Mouse (Mus musculus): ENCODE measurements at regions not wholly inside any gene's neighbourhood (a gene's known extent, or its start where the extent isn't known, plus 50 kb on each side); places are given as distances from the start of the nearest gene placed in this dataset.

DNA sequence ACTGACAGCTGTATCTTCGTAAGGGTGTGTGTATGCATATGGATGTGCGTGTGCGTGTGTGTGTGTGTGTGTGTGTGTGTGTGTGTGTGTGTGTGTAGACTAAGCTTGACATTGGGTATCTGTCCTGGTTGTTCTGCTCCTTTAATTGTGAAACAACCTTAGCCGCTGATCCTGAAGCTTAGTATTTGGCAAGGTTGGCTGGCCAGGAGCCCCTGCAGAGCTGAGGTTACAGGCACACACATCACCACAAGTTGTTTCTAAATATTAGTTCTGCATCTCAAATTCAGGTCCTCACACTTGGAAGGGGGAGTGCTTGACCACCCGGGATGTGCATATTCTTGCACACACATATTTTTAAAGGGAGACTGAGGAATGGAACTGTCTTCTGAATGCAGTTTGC, 314.7 kb downstream of the Diras2 start:
- CTCF ChIA-PET: interaction anchor here (1.2 kb wide), 1 partner anchor 372 kb away, joined by 4 read pairs; no protein-coding TSS in a partner anchor
- no peak for TF ChIP-seq CTCF (IDR thresholded peaks at IDR 0.05)
- in situ Hi-C loops (cut with MboI; ENCODE audit: low pct_unique_long_range_greater_than_20kb): no loop called here
- DNase-seq (ENCODE audit: low read depth, low spot score) (no peak), ATAC-seq (no peak)
- POLR2A ChIA-PET: no interaction called here
- H3K27me3 ChIP-seq: no peaks in the 10 kb centered on the region

DNA sequence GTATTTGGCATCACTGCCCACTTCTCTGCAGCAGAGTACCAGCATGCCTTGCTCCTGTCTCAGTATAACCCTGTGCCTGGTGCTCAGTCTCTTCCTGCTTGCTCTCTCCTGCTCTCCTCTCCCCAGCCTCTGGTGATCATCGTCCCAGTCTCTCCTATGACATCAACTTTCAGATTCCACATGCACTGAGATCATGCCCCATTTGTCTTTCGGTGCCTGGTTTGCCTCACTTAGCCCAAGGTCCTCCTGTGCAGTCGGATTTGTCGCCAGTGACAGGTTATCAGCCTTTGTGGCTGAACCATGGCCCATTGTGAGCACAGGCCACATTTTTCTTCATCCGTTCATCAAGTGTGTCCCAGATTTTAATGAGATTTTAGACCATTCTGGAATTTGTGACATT, 314.0 kb downstream of the Diras2 start:
- CTCF ChIA-PET: interaction anchor here (1.2 kb wide), 1 partner anchor 373 kb away, joined by 4 read pairs; no protein-coding TSS in a partner anchor
- ATAC-seq: no peak
- in situ Hi-C loops (cut with MboI; ENCODE audit: low pct_unique_long_range_greater_than_20kb): no loop called here
- no peak for DNase-seq (ENCODE audit: low read depth, low spot score)
- H3K27me3 ChIP-seq: no peaks in the 10 kb centered on the region
- POLR2A ChIA-PET: no interaction called here
- TF ChIP-seq CTCF (IDR thresholded peaks at IDR 0.05): no peak

DNA sequence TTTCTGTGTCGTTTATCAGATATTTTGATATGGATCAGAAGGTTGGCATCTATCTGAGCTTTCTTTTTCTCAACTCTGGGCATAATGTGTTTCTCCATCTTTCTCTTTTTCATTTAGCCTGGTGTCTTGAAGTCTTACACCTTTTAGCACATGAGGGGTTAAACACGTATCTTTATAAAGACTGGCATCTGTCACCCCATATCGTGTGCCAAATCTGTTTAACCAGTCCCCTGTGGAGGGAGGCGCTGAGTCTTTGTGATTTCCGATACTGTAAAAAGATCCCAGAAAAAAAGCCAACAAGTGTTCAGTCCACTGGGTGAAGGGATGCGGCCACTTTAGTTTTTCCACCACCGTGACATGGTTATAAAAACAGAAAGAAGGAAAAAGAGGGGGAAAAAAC, 313.3 kb downstream of the Diras2 start:
- DNase-seq (ENCODE audit: low read depth, low spot score): no peak
- in situ Hi-C loops (cut with MboI; ENCODE audit: low pct_unique_long_range_greater_than_20kb): no loop called here
- ChIA-PET CTCF (no interaction called here), POLR2A (no interaction called here)
- no peaks in the 10 kb centered on the region for H3K27me3 ChIP-seq
- TF ChIP-seq CTCF (IDR thresholded peaks at IDR 0.05): no peak
- no peak for ATAC-seq

DNA sequence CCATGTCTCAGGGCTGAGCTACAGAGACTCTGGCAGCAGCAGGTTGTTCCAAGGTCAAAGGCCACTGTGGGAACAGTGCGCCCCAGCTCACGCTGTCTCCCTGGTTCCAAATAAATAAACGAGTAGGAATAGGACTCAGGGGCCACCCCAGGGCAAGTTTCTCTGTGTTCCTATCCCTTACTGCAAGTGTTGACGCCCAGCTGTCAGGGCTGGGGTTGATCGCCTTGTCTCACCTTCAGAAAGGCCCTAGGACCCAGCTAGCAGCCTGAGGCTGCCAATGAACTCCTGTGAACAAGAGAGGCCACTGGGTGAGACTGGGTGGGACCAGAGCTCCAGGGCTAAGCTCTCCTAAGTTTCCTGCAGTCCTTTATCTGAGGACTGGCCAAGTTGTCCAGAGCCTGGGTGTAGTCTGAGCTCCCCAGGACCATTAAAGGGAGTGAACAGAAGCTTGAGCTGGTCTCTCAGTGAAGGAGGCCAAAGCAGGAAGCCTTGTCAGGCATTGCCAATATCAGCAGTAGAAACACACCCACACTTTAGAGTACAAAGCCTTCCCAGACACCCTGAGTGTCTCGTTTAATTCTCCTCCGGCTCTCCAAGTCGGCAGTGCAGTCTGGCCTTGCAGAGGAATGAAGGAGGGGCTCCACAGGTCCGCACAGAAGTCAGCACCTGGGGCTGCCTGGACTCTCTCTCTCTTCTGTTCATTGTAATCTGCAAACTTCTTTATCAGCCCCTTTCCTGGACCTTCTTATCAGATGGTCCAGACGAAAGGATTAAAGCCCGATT, 308.6 kb downstream of the Diras2 start:
- DNase-seq (ENCODE audit: low read depth, low spot score): no peak
- ChIA-PET CTCF (interaction anchor here (0.8 to 2.4 kb wide), 16 partner anchors 9 to 679 kb away, joined by 3 to 24 read pairs (median 3); partner anchors contain the start of gene Gadd45g), POLR2A (interaction anchor here (0.6 to 0.9 kb wide), 2 partner anchors 162 to 377 kb away, joined by 3 read pairs; no protein-coding TSS in a partner anchor)
- in situ Hi-C loops (cut with MboI; ENCODE audit: low pct_unique_long_range_greater_than_20kb): loop anchor here (5.0 kb wide), 2 partner anchors 255 to 375 kb away; partner anchors contain the start of gene Gadd45g
- H3K27me3 ChIP-seq: no peaks in the 10 kb centered on the region
- no peak for ATAC-seq
- TF ChIP-seq CTCF (IDR thresholded peaks at IDR 0.05): no peak

DNA sequence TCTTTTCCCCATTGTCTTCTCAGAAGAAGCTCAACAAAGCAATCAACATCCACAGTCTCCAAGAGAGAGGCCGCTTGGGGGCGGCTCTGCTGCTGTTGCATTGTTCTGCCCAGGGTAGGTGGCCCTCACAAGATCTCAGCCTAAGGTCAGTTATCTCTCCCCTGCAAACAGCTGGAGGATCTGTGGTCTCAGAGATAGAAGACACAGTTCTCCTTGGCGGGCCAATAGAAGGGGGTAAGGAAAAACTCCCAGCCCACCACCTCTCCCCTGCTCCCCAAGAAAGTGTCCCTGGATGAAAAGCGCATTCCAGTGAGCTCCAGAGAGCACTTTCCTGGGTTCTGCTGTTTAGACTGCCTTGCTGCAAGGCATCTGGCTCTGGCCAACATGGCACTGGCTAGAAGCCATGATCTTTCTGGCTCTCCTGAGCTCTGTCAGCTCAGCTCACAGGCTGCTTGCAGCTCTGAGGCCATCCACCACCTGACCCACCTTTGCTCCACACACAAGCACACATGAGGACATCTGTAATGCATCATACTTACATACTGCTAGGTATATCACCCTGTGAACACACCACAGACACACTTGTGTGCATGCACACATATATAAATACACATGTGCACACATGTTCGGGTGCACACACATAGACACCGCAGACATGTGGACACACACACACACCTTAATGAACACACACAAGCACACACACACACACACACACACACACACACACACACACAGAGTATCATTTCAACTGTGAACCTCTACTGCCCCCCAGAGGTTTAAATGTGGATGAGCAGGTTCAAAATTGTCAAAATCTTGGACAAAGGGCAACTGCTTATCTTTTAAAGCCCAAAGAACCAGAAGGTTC, 307.7 kb downstream of the Diras2 start:
- H3K27me3 ChIP-seq: no peaks in the 10 kb centered on the region
- ChIA-PET CTCF (interaction anchor here (0.8 to 2.4 kb wide), 14 partner anchors 9 to 679 kb away, joined by 3 to 24 read pairs (median 3); partner anchors contain the start of gene Gadd45g), POLR2A (no interaction called here)
- in situ Hi-C loops (cut with MboI; ENCODE audit: low pct_unique_long_range_greater_than_20kb): loop anchor here (5.0 kb wide), 2 partner anchors 256 to 376 kb away; partner anchors contain the start of gene Gadd45g
- ATAC-seq (no peak), DNase-seq (ENCODE audit: low read depth, low spot score) (no peak)
- TF ChIP-seq CTCF (IDR thresholded peaks at IDR 0.05): peak; percentile 72

DNA sequence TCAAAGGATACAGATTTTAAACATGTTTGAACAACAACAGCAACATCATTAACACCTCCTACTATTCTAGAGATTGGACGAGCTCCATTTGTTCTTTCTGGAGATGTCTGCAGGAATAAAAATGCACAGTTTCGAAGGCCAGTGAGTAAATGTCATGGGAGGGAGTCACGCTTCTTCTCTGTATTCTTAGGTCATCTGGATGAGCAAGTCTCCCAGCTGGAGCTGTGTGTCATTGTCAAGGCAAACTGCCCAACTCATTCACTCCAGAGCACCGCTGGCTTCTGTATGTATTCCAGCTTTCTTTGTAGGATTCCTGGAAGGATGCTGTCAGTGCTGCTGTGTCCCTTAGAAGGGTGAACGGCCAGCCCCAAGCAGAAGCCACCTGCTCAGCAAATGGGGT, 297.1 kb downstream of the Diras2 start:
- ChIA-PET CTCF (interaction anchor here (1.1 to 2.2 kb wide), 3 partner anchors 19 to 395 kb away, joined by 3 to 7 read pairs (median 5); no protein-coding TSS in a partner anchor), POLR2A (interaction anchor here (0.6 kb wide), 2 partner anchors 9 to 100 kb away, joined by 3 to 4 read pairs; no protein-coding TSS in a partner anchor)
- no peak for ATAC-seq
- in situ Hi-C loops (cut with MboI; ENCODE audit: low pct_unique_long_range_greater_than_20kb): loop anchor here (25.0 kb wide), 2 partner anchors 572 to 753 kb away; partner anchors contain the start of genes Nfil3 and Secisbp2
- DNase-seq (ENCODE audit: low read depth, low spot score): no peak
- no peaks in the 10 kb centered on the region for H3K27me3 ChIP-seq
- TF ChIP-seq CTCF (IDR thresholded peaks at IDR 0.05): no peak

DNA sequence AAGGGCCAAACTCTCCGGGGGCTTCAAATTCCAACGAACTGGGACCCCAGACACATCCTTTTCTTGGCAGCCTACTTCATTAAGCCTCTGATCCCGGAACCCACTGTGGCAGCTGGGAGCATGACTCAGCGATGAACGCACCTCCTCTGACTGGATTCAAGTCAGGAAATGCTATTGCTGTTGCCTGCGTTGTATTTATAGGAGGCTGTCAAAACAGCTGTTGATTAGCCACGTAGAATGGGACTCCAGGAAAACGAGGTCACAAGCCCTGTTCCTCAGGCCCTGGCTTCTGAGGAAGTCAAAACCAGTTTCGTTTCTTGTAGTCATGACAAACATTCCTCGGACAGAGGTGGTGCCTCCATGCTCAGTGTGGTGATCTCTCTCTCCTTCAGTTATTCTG, 295.0 kb downstream of the Diras2 start:
- ATAC-seq (no peak), DNase-seq (ENCODE audit: low read depth, low spot score) (no peak)
- in situ Hi-C loops (cut with MboI; ENCODE audit: low pct_unique_long_range_greater_than_20kb): loop anchor here (25.0 kb wide), 2 partner anchors 574 to 751 kb away; partner anchors contain the start of genes Nfil3 and Secisbp2
- CTCF ChIA-PET: no interaction called here
- H3K27me3 ChIP-seq: no peaks in the 10 kb centered on the region
- POLR2A ChIA-PET: interaction anchor here (0.6 kb wide), 1 partner anchor 260 kb away, joined by 3 read pairs; no protein-coding TSS in a partner anchor
- TF ChIP-seq CTCF (IDR thresholded peaks at IDR 0.05): no peak

DNA sequence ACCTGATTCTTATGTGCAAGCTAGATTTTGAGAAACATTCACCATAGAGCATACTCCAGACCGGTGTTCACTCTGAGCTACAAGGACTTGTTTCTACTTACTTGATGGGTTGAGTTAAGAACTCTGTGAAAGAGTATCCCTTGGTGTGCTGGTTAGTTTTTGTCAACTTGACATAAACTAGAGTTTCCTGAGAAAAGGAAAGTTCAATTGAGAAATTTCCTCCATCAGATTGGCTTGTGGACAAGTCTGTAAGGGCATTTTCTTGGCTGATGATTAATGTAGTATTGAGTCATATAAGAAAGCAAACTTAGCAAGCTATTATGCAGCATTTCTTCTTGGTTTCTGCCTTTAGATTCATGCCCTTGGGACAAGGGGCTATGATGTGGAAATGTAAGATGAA, 291.5 kb downstream of the Diras2 start:
- TF ChIP-seq CTCF (IDR thresholded peaks at IDR 0.05): no peak
- H3K27me3 ChIP-seq: no peaks in the 10 kb centered on the region
- ChIA-PET CTCF (interaction anchor here (0.7 to 4.4 kb wide), 4 partner anchors 14 to 396 kb away, joined by 3 to 23 read pairs (median 4); no protein-coding TSS in a partner anchor), POLR2A (no interaction called here)
- no peak for ATAC-seq
- in situ Hi-C loops (cut with MboI; ENCODE audit: low pct_unique_long_range_greater_than_20kb): loop anchor here (25.0 kb wide), 2 partner anchors 577 to 748 kb away; partner anchors contain the start of genes Nfil3 and Secisbp2
- no peak for DNase-seq (ENCODE audit: low read depth, low spot score)

DNA sequence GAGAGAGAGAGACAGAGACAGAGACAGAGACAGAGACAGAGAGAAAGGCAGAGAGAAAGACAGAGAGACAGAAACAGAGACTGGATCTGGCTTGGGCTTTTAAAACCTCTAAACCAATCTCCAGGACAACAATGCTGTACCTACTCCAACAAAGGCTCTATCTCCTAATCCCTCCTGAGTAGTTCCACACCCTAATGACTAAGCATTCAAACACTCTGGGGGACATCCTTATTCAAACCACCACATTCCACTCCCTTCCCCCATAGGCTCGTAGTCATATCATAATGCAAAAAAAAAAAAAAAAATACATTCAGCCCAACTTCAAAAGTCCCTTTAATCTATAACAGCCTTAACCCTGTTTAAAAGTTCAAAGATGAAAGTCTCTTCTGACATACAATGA, 289.3 kb downstream of the Diras2 start:
- ChIA-PET CTCF (interaction anchor here (1.1 to 4.4 kb wide), 2 partner anchors 12 to 19 kb away, joined by 3 to 23 read pairs; no protein-coding TSS in a partner anchor), POLR2A (no interaction called here)
- no peaks in the 10 kb centered on the region for H3K27me3 ChIP-seq
- ATAC-seq (no peak), DNase-seq (ENCODE audit: low read depth, low spot score) (no peak)
- in situ Hi-C loops (cut with MboI; ENCODE audit: low pct_unique_long_range_greater_than_20kb): loop anchor here (25.0 kb wide), 2 partner anchors 579 to 746 kb away; partner anchors contain the start of genes Nfil3 and Secisbp2
- no peak for TF ChIP-seq CTCF (IDR thresholded peaks at IDR 0.05)

DNA sequence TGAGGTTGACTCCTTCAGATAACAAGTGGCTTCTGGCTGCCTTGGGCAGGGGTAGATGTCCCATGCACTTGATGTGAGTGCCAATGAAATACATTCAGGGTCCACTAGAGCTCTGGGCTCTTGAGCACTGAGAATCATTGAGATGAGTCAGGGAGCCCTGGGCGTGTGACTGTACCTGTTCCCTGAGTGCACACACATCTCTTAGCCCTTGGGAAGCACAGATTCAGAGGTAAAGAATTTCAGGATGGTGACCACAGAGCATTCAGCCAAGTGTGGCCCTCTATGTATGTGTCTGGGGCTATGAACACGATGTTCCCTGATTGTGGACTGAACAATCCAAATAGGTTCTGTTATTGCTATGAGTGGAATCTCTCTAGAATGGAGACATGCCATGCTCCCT, 281.6 kb downstream of the Diras2 start:
- no peak for TF ChIP-seq CTCF (IDR thresholded peaks at IDR 0.05)
- H3K27me3 ChIP-seq: no peaks in the 10 kb centered on the region
- in situ Hi-C loops (cut with MboI; ENCODE audit: low pct_unique_long_range_greater_than_20kb): loop anchor here (25.0 kb wide), 2 partner anchors 587 to 738 kb away; partner anchors contain the start of genes Nfil3 and Secisbp2
- POLR2A ChIA-PET: no interaction called here
- CTCF ChIA-PET: interaction anchor here (1.0 kb wide), 1 partner anchor 365 kb away, joined by 3 read pairs; no protein-coding TSS in a partner anchor
- no peak for DNase-seq (ENCODE audit: low read depth, low spot score)
- peak; percentile 35 for ATAC-seq

All from Patski (cell line).